Mouse (Mus musculus): Measurements from ENCODE around the gene 1110051M20Rik.

- no peak for TF ChIP-seq CTCF (IDR thresholded peaks at IDR 0.05; ENCODE audit: insufficient read depth, low read length)
- TF ChIP-seq POLR2A (IDR thresholded peaks at IDR 0.05; ENCODE audit: borderline replicate concordance, extremely low read depth, low read depth, low read length), result no peak
These were observed 47.6 kb upstream of the 1110051M20Rik start for GRCm38 (mm10) chr2:91492071-91492635.
